Mouse (Mus musculus) cerebellum, adult 8-10 months (tissue): ENCODE measurements around the gene Mtmr11.
"Not testable (repeated sequence)": the region's sequence is repeated elsewhere in the genome, so short reads cannot be mapped to it uniquely, and the experiment has no call there.

Source experiments
- DNase-seq: peaks from one replicate; pipeline ENCODE4 v3.0.0; 2022

Mtmr11 gene

GRCm38 (mm10) chr3:96219191-96219641 lies 57.4 kb downstream of the Mtmr11 start:
- peak; percentile 52 for DNase-seq

GRCm38 (mm10) chr3:96219661-96220130 lies 57.9 kb downstream of the Mtmr11 start, which contains the start of the genes Bola1 and Hist2h2ab:
Bola1 (minus strand) TSS chr3:96219709.
Hist2h2ab (plus strand) TSS chr3:96219865.
- DNase-seq = peak; percentile 78

- not testable (repeated sequence) for DNase-seq
Measured at GRCm38 (mm10) chr3:96220131-96220764, 58.4 kb downstream of the Mtmr11 start.

DNA sequence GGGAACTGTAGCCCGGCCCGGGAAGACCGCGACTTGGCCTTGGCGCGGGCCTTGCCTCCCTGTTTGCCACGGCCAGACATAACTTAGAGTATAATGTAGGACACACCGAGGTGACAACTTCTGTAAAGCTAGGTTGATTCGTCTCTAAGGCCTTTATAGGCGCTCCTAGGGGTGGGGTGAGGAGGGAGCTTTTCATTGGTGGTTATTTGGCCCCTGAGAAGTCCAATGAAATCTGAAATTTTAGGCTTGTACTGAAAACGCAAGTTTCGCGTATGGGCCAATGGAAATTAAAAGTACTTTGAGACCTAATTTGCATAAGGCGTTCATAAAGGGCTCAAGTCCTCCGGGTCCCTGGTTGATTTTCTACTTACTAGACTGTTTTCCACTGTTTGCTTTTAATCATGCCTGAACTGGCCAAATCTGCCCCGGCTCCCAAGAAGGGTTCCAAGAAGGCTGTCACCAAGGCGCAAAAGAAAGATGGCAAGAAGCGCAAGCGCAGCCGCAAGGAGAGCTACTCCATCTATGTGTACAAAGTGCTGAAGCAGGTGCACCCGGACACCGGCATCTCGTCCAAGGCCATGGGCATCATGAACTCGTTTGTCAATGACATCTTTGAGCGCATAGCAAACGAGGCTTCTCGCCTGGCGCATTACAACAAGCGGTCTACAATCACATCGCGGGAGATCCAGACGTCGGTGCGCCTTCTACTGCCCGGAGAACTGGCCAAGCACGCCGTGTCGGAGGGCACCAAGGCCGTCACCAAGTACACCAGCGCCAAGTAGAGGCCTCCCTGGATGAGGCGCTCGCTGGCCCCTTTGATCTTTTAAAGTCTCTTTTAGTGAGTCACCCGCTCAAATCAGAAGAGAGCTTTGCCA lies 59.2 kb downstream of the Mtmr11 start, which contains the start of the genes Hist2h2ac and Hist2h2be:
TSS of gene Hist2h2ac (minus strand) at position 116 of the 875 bp plus-strand sequence.
TSS of gene Hist2h2be (plus strand) at position 355 of the 875 bp plus-strand sequence.
- DNase-seq = peak; percentile 86
